Mouse (Mus musculus) lung, embryonic 16.5 days (tissue): ENCODE results near the gene Brk1. TPM values are rescaled to one million over a fixed set of nuclear protein-coding genes. Genes with fewer than 3 reads are reported as not detected.

Source experiments
- ATAC-seq: fragments of 200-750 bp; cut with Nextera tagmentation; 2 replicates; pipeline ENCODE4 v1.8.0; 2017; ENCODE audit warnings: low read depth, mild to moderate bottlenecking, moderate library complexity
- H3K27ac ChIP-seq: fragments of 300-500 bp; sonication (generic); 2 replicates; pipeline ENCODE4 v1.5.1; 2014; ENCODE audit warnings: mild to moderate bottlenecking, control low read depth, low read length
- H3K27me3 ChIP-seq: fragments of 300-500 bp; sonication (generic); 2 replicates; pipeline ENCODE4 v1.6.1; 2014; ENCODE audit warnings: low read depth, low read length, mixed read lengths; ENCODE audit not compliant: control insufficient read depth, insufficient read depth
- H3K36me3 ChIP-seq: fragments of 300-500 bp; sonication (generic); 2 replicates; pipeline ENCODE4 v1.6.1; 2014; ENCODE audit warnings: low read length; ENCODE audit not compliant: control insufficient read depth, insufficient read depth
- H3K4me1 ChIP-seq: fragments of 300-500 bp; sonication (generic); replicated peaks from 2 replicates; pipeline ENCODE4 v1.6.1; 2014; ENCODE audit warnings: low read length, mixed read lengths; ENCODE audit not compliant: control insufficient read depth, insufficient read depth
- H3K4me2 ChIP-seq: fragments of 300-500 bp; sonication (generic); 2 replicates; pipeline ENCODE4 v1.6.1; 2014; ENCODE audit warnings: low read depth, low read length, control low read depth
- H3K4me3 ChIP-seq: fragments of 300-500 bp; sonication (generic); 2 replicates; pipeline ENCODE4 v1.5.1; 2014; ENCODE audit warnings: mild to moderate bottlenecking, low read length, control low read depth
- H3K9ac ChIP-seq: fragments of 300-500 bp; sonication (generic); 2 replicates; pipeline ENCODE4 v1.6.1; 2014; ENCODE audit warnings: low read length, control low read depth
- H3K9me3 ChIP-seq: fragments of 300-500 bp; sonication (generic); 2 replicates; pipeline ENCODE4 v1.6.1; 2016; ENCODE audit warnings: low read length; ENCODE audit not compliant: control insufficient read depth
- WGBS: fragments of 180-500 bp; shearing (Covaris S2); extraction: QIAGEN DNeasy Blood & Tissue Kit; methylation state at CpG from one replicate; pipeline ENCODE4 v1.1.7; 2014; 5-methylcytosine and 5-hydroxymethylcytosine counted together
- polyA plus RNA-seq: library from polyadenylated mRNA; unstranded; fragments of >200 nt; fragmentation: Nextera tagmentation; extraction: Ambion mirVana; gene quantifications from 2 replicates; pipeline ENCODE4 v1.2.1, GENCODE M21; 2015

Brk1 gene
- polyA plus RNA-seq, 1 experiment from 2014 or later, result 218 TPM

GRCm38 (mm10) chr6:113614152-113614551 is 9.6 kb downstream of the Brk1 start:
- Histone ChIP-seq H3K27ac (no peak overlapping the region), H3K4me3 (no peak overlapping the region), H3K27me3 (no peaks in the 10 kb centered on the region), H3K9ac (no peak overlapping the region), H3K9me3 (no peaks in the 10 kb centered on the region), H3K4me2 (no peak overlapping the region), H3K4me1 (no peaks in the 10 kb centered on the region), H3K36me3 (peaks cover 37% of the 10 kb centered on the region)
- no peak for ATAC-seq
- WGBS, result 95% methylated on average over 7 of the region's 7 CpGs

- Histone ChIP-seq H3K27ac (no peak overlapping the region), H3K4me2 (no peak overlapping the region), H3K36me3 (peaks cover 37% of the 10 kb centered on the region), H3K4me3 (no peak overlapping the region), H3K27me3 (no peaks in the 10 kb centered on the region), H3K4me1 (no peaks in the 10 kb centered on the region), H3K9ac (no peak overlapping the region), H3K9me3 (no peaks in the 10 kb centered on the region)
- ATAC-seq, result no peak
- WGBS, result 93% methylated on average over 8 of the region's 8 CpGs
Measured at GRCm38 (mm10) chr6:113614997-113615396, 10.4 kb downstream of the Brk1 start.

DNA sequence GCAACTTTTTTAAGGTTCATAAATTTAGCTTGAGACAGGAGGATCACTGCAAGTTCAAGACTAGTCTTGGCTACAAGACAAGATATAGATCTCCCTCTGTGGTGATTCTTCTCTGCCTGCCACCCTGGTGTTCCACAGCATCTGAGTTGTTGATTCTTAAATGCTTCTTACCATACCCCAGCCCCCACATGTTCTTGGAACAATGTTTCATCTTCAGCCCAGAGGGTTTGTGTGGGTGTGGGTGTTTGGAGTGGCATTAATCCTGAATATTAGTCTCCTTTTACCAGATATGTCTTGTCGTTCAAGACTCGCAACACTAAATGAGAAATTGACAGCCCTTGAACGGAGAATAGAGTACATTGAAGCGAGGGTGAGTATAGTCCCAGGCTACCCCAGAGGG is 10.9 kb downstream of the Brk1 start:
- no peak overlapping the region for H3K4me3 ChIP-seq
- H3K9ac ChIP-seq, result no peak overlapping the region
- no peak overlapping the region for H3K4me2 ChIP-seq
- WGBS, result 88% methylated on average over 4 of the region's 4 CpGs
- no peak for ATAC-seq
- no peaks in the 10 kb centered on the region for H3K9me3 ChIP-seq
- H3K27ac ChIP-seq, result no peak overlapping the region
- H3K27me3 ChIP-seq, result no peaks in the 10 kb centered on the region
- H3K36me3 ChIP-seq, result peaks cover 37% of the 10 kb centered on the region
- H3K4me1 ChIP-seq, result no peaks in the 10 kb centered on the region

GRCm38 (mm10) chr6:113623386-113623785 is 18.8 kb downstream of the Brk1 start:
- Histone ChIP-seq H3K4me1 (peaks cover 13% of the 10 kb centered on the region), H3K9ac (peak overlapping the region; percentile 83)
- WGBS, result 62% methylated on average over 5 of the region's 5 CpGs

GRCm38 (mm10) chr6:113623941-113624751 is 19.6 kb downstream of the Brk1 start, which contains the start of gene Vhl:
TSS of gene Vhl (plus strand) at chr6:113623959.
- Histone ChIP-seq H3K27me3 (no peaks in the 10 kb centered on the region), H3K9ac (peak within 1 kb of the TSS; percentile 83), H3K4me2 (peak within 1 kb of the TSS; percentile 94), H3K27ac (peak within 1 kb of the TSS; percentile 89), H3K4me1 (peaks cover 13% of the 10 kb centered on the region), H3K4me3 (peak within 1 kb of the TSS; percentile 80), H3K36me3 (peaks cover 5% of the 10 kb centered on the region), H3K9me3 (no peaks in the 10 kb centered on the region)
- under 1% methylated on average over 64 of the region's 76 CpGs for WGBS
- ATAC-seq, result peak; percentile 93

More at GRCm38 (mm10) chr6:113623386-113623785, 18.8 kb downstream of the Brk1 start:
- peaks cover 2% of the 10 kb centered on the region; the same call in 1 of the 2 replicates for H3K36me3 ChIP-seq
- H3K27ac ChIP-seq, result peak overlapping the region; percentile 32; the same call in 1 of the 2 replicates
- ATAC-seq, result no peak
- H3K9me3 ChIP-seq, result no peaks in the 10 kb centered on the region
- peak overlapping the region; percentile 94 for H3K4me2 ChIP-seq
- no peaks in the 10 kb centered on the region for H3K27me3 ChIP-seq
- H3K4me3 ChIP-seq, result peak overlapping the region; percentile 80

- peaks cover 15% of the 10 kb centered on the region for H3K36me3 ChIP-seq
- no peaks in the 10 kb centered on the region for H3K9me3 ChIP-seq
- peaks cover 13% of the 10 kb centered on the region for H3K4me1 ChIP-seq
- H3K27me3 ChIP-seq, result no peaks in the 10 kb centered on the region
- peak overlapping the region; percentile 80 for H3K4me3 ChIP-seq
- H3K4me2 ChIP-seq, result peak overlapping the region; percentile 94
- no peak for ATAC-seq
- WGBS, result 32% methylated on average over 5 of the region's 5 CpGs
- H3K9ac ChIP-seq, result peak overlapping the region; percentile 83
- no peak overlapping the region for H3K27ac ChIP-seq
Measured at GRCm38 (mm10) chr6:113624989-113625770, 20.6 kb downstream of the Brk1 start.

- Histone ChIP-seq H3K9me3 (no peaks in the 10 kb centered on the region), H3K4me3 (no peak overlapping the region), H3K27me3 (no peaks in the 10 kb centered on the region), H3K4me1 (peaks cover 3% of the 10 kb centered on the region), H3K27ac (no peak overlapping the region), H3K4me2 (no peak overlapping the region), H3K36me3 (peaks cover 28% of the 10 kb centered on the region), H3K9ac (no peak overlapping the region)
- ATAC-seq, result no peak
- 71% methylated on average over 5 of the region's 5 CpGs for WGBS
Measured at GRCm38 (mm10) chr6:113630322-113630721, 25.8 kb downstream of the Brk1 start.

- Histone ChIP-seq H3K9ac (no peak overlapping the region), H3K4me2 (no peak overlapping the region), H3K27ac (no peak overlapping the region), H3K4me3 (no peak overlapping the region), H3K36me3 (peaks cover 28% of the 10 kb centered on the region), H3K9me3 (no peaks in the 10 kb centered on the region), H3K4me1 (no peaks in the 10 kb centered on the region), H3K27me3 (no peaks in the 10 kb centered on the region)
- ATAC-seq, result no peak
- 82% methylated on average over 4 of the region's 4 CpGs for WGBS
Measured at GRCm38 (mm10) chr6:113632863-113633262, 28.3 kb downstream of the Brk1 start.
